Mouse (Mus musculus): ENCODE results near the gene Spink4. TPM values are rescaled to one million over a fixed set of nuclear protein-coding genes. Genes with fewer than 3 reads are reported as not detected.

Spink4 gene
- polyA plus RNA-seq, 1 experiment from 2014 or later: 9.3 TPM

DNA sequence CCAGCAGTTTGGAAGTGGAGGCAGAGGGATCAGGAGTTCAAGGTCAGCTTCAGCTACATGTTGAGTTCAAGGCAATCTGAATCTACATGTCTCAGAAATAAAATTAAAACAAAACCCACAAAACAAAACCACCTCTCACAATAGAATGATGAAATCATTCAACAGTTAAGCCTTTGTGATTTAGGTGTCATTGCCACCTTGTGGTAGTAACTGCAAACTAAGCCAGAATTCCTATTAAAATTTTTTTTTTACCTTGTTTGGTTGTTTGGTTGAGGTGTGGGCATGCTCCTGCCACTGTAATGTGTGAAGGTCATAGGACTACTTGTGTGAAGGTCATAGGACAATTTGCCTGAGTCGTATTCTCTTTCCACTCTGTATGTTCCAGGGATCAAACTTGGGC is 13.6 kb upstream of the Spink4 start:
- no peak overlapping the region for H3K9ac ChIP-seq
- no peaks in the 10 kb centered on the region for H3K36me3 ChIP-seq
- H3K27ac ChIP-seq (replicated peaks): no peak overlapping the region
- 37% methylated on average over 1 of the region's 1 CpGs for WGBS
- H3K9me3 ChIP-seq: no peaks in the 10 kb centered on the region
- H3K4me3 ChIP-seq: no peak overlapping the region
- peaks cover 7% of the 10 kb centered on the region for H3K4me1 ChIP-seq
- no peak overlapping the region for H3K4me2 ChIP-seq
- ATAC-seq (ENCODE audit: extremely low read depth, insufficient number of reproducible peaks, low FRiP score, low TSS enrichment): no peak
- H3K27me3 ChIP-seq (replicated peaks): no peaks in the 10 kb centered on the region

GRCm38 (mm10) chr4:40908261-40908969 is 11.4 kb upstream of the Spink4 start:
- Histone ChIP-seq H3K4me3 (no peak overlapping the region), H3K4me2 (peak overlapping the region; percentile 31; the same call in 1 of the 2 replicates), H3K9ac (peak overlapping the region; percentile 34), H3K9me3 (no peaks in the 10 kb centered on the region), H3K27ac (replicated peaks) (no peak overlapping the region), H3K27me3 (replicated peaks) (no peaks in the 10 kb centered on the region), H3K36me3 (no peaks in the 10 kb centered on the region), H3K4me1 (peaks cover 7% of the 10 kb centered on the region)
- no peak for ATAC-seq (ENCODE audit: extremely low read depth, insufficient number of reproducible peaks, low FRiP score, low TSS enrichment)
- WGBS: 40% methylated on average over 20 of the region's 20 CpGs

DNA sequence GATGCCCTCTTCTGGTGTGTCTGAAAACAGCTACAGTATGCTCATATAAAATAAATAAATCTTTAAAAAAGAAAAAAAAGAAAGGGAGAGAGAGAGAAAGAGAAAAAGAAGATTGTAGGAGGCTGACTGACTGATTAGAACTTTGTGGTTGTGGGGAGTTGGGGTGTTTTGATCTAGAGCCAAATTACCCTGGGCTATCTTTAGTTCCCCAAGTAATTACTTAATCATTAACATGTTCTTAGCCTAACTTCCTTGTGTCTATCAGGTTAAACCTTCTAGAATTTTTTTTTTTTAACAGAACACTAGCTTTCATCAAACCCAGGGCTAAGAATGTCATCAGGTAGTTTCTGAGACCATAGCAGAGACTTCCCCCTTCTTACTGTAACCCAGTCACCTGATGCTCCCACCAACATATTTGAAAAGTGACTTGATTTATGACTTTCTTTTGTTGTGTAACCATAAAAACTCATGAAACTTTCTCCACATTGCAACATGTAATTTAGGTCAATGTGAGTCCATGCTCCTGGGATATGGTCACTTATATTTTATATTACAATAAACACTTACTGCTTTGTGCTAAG is 5.5 kb upstream of the Spink4 start:
- Histone ChIP-seq H3K36me3 (no peaks in the 10 kb centered on the region), H3K9me3 (no peaks in the 10 kb centered on the region), H3K27me3 (replicated peaks) (no peaks in the 10 kb centered on the region), H3K4me3 (no peak overlapping the region), H3K4me2 (no peak overlapping the region), H3K4me1 (peaks cover 1% of the 10 kb centered on the region), H3K9ac (no peak overlapping the region), H3K27ac (replicated peaks) (no peak overlapping the region)
- ATAC-seq (ENCODE audit: extremely low read depth, insufficient number of reproducible peaks, low FRiP score, low TSS enrichment): no peak

- H3K27me3 ChIP-seq (replicated peaks): no peaks in the 10 kb centered on the region
- no peak for ATAC-seq (ENCODE audit: extremely low read depth, insufficient number of reproducible peaks, low FRiP score, low TSS enrichment)
- no peaks in the 10 kb centered on the region for H3K36me3 ChIP-seq
- 69% methylated on average over 5 of the region's 5 CpGs for WGBS
- H3K27ac ChIP-seq (replicated peaks): no peak overlapping the region
- no peak overlapping the region for H3K4me3 ChIP-seq
- peaks cover 13% of the 10 kb centered on the region for H3K4me1 ChIP-seq
- no peak overlapping the region for H3K4me2 ChIP-seq
- H3K9me3 ChIP-seq: no peaks in the 10 kb centered on the region
- H3K9ac ChIP-seq: no peak overlapping the region
Observed at GRCm38 (mm10) chr4:40915947-40916346, 3.9 kb upstream of the Spink4 start.

DNA sequence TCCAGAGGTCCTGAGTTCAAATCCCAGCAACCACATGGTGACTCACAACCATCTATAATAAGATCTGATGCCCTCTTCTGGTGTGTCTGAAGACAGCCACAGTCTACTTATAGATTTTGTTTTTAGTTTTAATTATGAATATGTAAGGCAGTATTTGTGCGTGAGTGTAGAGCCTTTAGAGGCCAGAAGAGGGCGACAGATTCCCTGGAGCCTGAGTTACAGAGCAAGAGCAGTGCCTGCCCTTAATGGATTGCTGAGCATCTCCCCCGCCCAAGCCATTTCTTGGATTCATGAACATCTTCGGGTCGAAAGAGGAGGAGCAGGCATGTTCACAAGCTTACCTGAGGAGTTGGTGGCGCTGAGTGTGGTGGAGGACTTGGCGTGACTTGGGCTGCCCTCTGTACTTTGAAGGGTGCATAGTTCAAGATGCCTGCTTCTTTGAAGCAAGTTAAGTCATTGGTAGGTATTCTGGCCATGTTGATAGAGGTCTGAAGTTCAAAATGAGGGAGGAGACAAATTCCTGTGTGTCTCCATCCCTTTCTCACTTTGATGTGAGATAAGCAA is 3.2 kb upstream of the Spink4 start:
- Histone ChIP-seq H3K4me3 (no peak overlapping the region), H3K9ac (no peak overlapping the region), H3K36me3 (no peaks in the 10 kb centered on the region), H3K4me1 (peaks cover 13% of the 10 kb centered on the region), H3K9me3 (no peaks in the 10 kb centered on the region), H3K27ac (replicated peaks) (no peak overlapping the region), H3K27me3 (replicated peaks) (no peaks in the 10 kb centered on the region), H3K4me2 (no peak overlapping the region)
- WGBS: 82% methylated on average over 7 of the region's 7 CpGs
- ATAC-seq (ENCODE audit: extremely low read depth, insufficient number of reproducible peaks, low FRiP score, low TSS enrichment): no peak

DNA sequence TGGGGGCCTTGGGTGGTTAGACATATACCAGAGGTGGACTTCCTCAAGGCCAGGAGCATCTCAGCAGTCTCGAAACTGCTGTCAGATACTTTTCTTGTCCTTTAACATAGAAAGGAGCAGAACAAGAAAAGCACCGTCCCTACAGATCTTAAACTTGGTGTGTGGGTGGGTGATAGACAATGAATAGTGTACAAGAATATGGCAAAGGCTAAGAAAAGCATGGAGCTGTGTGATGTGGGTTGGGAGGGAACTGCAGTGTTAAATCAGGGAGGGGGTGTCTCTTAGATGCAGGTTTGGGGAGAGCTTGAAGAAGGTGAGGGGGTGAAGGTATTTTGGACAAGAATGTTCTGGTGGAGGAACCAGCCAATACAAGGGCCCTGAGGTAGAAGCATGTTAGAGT is 724 bp downstream of the Spink4 start:
- WGBS: 67% methylated on average over 2 of the region's 2 CpGs

DNA sequence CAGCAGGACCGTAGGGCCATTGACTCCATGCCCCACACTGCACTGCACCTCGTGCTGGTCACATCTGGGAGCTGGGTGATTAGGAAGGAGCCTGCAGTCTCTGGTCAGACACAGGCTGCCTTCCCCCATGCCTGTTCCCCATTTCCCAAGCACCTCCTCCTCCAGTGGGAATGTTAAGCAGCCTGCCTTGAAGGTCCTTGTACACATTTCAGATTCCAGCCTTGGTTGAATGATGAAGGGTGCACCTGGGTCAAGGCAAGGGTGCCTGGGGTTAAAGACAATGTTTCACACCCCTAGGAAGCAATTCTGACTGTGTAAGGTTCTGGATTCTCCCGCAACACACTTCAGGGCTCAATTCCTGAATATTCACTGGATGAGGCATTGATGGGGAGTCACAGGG is 1.4 kb downstream of the Spink4 start:
- no peaks in the 10 kb centered on the region for H3K27me3 ChIP-seq (replicated peaks)
- H3K9ac ChIP-seq: no peak overlapping the region
- no peaks in the 10 kb centered on the region for H3K36me3 ChIP-seq
- ATAC-seq (ENCODE audit: extremely low read depth, insufficient number of reproducible peaks, low FRiP score, low TSS enrichment): no peak
- no peak overlapping the region for H3K27ac ChIP-seq (replicated peaks)
- no peak overlapping the region for H3K4me2 ChIP-seq
- no peak overlapping the region for H3K4me3 ChIP-seq
- H3K4me1 ChIP-seq: peaks cover 13% of the 10 kb centered on the region
- no peaks in the 10 kb centered on the region for H3K9me3 ChIP-seq
- 62% methylated on average over 3 of the region's 3 CpGs for WGBS

More for the DNA sequence above, 724 bp downstream of the Spink4 start:
- H3K9ac ChIP-seq: no peak overlapping the region
- H3K4me2 ChIP-seq: no peak overlapping the region
- no peak overlapping the region for H3K4me3 ChIP-seq
- ATAC-seq (ENCODE audit: extremely low read depth, insufficient number of reproducible peaks, low FRiP score, low TSS enrichment): no peak
- no peaks in the 10 kb centered on the region for H3K9me3 ChIP-seq
- H3K4me1 ChIP-seq: peaks cover 13% of the 10 kb centered on the region
- peak overlapping the region; percentile 61 for H3K27ac ChIP-seq (replicated peaks)
- H3K27me3 ChIP-seq (replicated peaks): no peaks in the 10 kb centered on the region
- no peaks in the 10 kb centered on the region for H3K36me3 ChIP-seq

DNA sequence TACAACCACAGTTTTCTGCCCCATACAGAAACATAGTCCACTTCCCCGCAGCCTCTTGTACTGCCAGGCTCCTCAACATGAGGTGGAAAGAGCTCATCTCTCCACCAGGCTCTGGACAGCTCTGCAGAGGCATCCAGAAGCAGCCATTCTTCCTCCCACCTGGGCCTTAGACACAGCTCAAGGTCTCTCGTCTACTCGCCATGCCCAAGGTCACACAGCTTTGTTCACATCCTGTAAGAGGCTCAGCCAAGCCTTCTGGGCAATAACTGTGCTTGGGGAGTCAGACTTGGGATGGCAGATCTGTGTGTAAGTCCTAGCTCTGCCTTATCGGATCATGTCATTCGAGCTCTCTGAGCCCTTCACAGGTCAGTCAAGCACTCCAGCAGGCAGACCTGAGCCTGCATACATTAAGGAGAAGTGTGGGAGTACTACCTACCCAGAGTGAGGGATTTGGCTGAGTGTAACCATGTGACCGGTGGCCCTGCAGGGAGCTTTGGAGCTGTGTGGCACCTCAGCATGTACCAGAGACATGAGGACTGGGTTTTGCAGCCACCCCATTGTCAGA is 3.3 kb downstream of the Spink4 start:
- Histone ChIP-seq H3K4me1 (peaks cover 13% of the 10 kb centered on the region), H3K27ac (replicated peaks) (no peak overlapping the region), H3K9ac (0 out of 2 replicates have a peak overlapping the region, but pooled peaks have one; percentile 28), H3K9me3 (no peaks in the 10 kb centered on the region), H3K4me2 (no peak overlapping the region), H3K27me3 (replicated peaks) (no peaks in the 10 kb centered on the region), H3K36me3 (no peaks in the 10 kb centered on the region), H3K4me3 (no peak overlapping the region)
- no peak for ATAC-seq (ENCODE audit: extremely low read depth, insufficient number of reproducible peaks, low FRiP score, low TSS enrichment)
- 60% methylated on average over 6 of the region's 6 CpGs for WGBS

- Histone ChIP-seq H3K9me3 (no peaks in the 10 kb centered on the region), H3K4me2 (no peak overlapping the region), H3K27me3 (replicated peaks) (no peaks in the 10 kb centered on the region), H3K9ac (no peak overlapping the region), H3K27ac (replicated peaks) (no peak overlapping the region), H3K36me3 (no peaks in the 10 kb centered on the region), H3K4me3 (no peak overlapping the region), H3K4me1 (no peaks in the 10 kb centered on the region; the same call in 1 of the 2 replicates)
- no peak for ATAC-seq (ENCODE audit: extremely low read depth, insufficient number of reproducible peaks, low FRiP score, low TSS enrichment)
- 68% methylated on average over 3 of the region's 3 CpGs for WGBS
Observed at GRCm38 (mm10) chr4:40925568-40925967, 5.7 kb downstream of the Spink4 start.

- Histone ChIP-seq H3K36me3 (peaks cover 24% of the 10 kb centered on the region), H3K4me3 (no peak overlapping the region), H3K4me2 (no peak overlapping the region), H3K27me3 (replicated peaks) (no peaks in the 10 kb centered on the region), H3K4me1 (no peaks in the 10 kb centered on the region), H3K27ac (replicated peaks) (no peak overlapping the region), H3K9me3 (no peaks in the 10 kb centered on the region), H3K9ac (no peak overlapping the region)
- WGBS: 74% methylated on average over 7 of the region's 7 CpGs
- ATAC-seq (ENCODE audit: extremely low read depth, insufficient number of reproducible peaks, low FRiP score, low TSS enrichment): no peak
Observed at GRCm38 (mm10) chr4:40929046-40929445, 9.2 kb downstream of the Spink4 start.

GRCm38 (mm10) chr4:40933694-40934093 is 13.8 kb downstream of the Spink4 start:
- WGBS: 69% methylated on average over 5 of the region's 5 CpGs
- Histone ChIP-seq H3K36me3 (peaks cover 67% of the 10 kb centered on the region), H3K27me3 (replicated peaks) (no peaks in the 10 kb centered on the region), H3K4me3 (no peak overlapping the region), H3K27ac (replicated peaks) (no peak overlapping the region), H3K4me2 (no peak overlapping the region), H3K9me3 (no peaks in the 10 kb centered on the region), H3K9ac (no peak overlapping the region), H3K4me1 (no peaks in the 10 kb centered on the region)
- ATAC-seq (ENCODE audit: extremely low read depth, insufficient number of reproducible peaks, low FRiP score, low TSS enrichment): no peak
